In the genomic region with DNA sequence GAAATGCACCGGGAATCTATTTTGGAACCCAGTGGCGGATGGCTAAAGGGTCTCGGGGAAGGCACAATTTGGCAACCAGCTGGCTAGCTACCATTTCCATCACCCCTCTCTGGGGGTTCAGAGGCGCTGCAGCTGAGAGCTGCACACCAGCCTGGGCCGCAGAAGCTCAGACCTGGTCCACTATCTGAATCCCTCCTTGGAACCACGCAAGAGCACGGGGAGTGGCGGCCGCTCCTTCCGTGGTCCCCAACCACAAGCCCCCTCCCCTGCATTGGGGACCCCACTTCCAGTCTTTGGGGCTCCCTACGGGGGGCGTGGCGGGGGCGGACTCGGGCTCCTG, we compare ENCODE assay signal across 8 mouse cellular contexts. TPM values are rescaled to one million over a fixed set of nuclear protein-coding genes. Genes with fewer than 3 reads are reported as not detected.
DNase-seq lines count a peak whose midpoint lies in the region; ATAC-seq and TF ChIP-seq lines count a peak whose summit lies in the region.

No protein-coding gene starts in this region.

- peak overlapping the region; percentile 66 for H3K4me2 ChIP-seq in liver, embryonic 13.5 days

- no peaks in the 10 kb centered on the region for H3K9me3 ChIP-seq in liver, embryonic 13.5 days (replicated peaks)

- H3K27ac ChIP-seq in cerebellum, adult 2 months (ENCODE audit: insufficient read depth, low read length), result no peak overlapping the region
- no peak overlapping the region for H3K27ac ChIP-seq in liver, embryonic 13.5 days

- H3K9ac ChIP-seq in liver, embryonic 13.5 days, result no peak overlapping the region

- no peak for DNase-seq in cerebellum, adult 2 months
- DNase-seq in cerebellum, adult 9-11 months, result no peak
- peak; percentile 20 for DNase-seq in retina, embryonic 14.5 days (ENCODE audit: low spot score)
- no peak for DNase-seq in retina, postnatal 1 day
- no peak for DNase-seq in liver, embryonic 13.5 days
- no peak for DNase-seq in ovary, adult 18-20 months (ENCODE audit: low spot score)
- no peak for DNase-seq in urinary bladder, postnatal 10 days (ENCODE audit: low spot score)
- DNase-seq in cerebellum, adult 9-10 months, result no peak

- no peaks in the 10 kb centered on the region for H3K4me1 ChIP-seq in cerebellum, adult 2 months (ENCODE audit: control insufficient read depth, insufficient read depth, low read length)
- peaks cover 7% of the 10 kb centered on the region for H3K4me1 ChIP-seq in liver, embryonic 13.5 days (replicated peaks)

- H3K36me3 ChIP-seq in liver, embryonic 13.5 days, result no peaks in the 10 kb centered on the region

- H3K4me3 ChIP-seq in cerebellum, adult 2 months (replicated peaks; ENCODE audit: insufficient read depth, low read depth, low read length), result peak overlapping the region; percentile 63
- H3K4me3 ChIP-seq in liver, embryonic 13.5 days (replicated peaks), result peak overlapping the region; percentile 49

- ATAC-seq in liver, embryonic 13.5 days (ENCODE audit: low read depth), result no peak

- TF ChIP-seq CTCF in cerebellum, adult 2 months (IDR thresholded peaks at IDR 0.05; ENCODE audit: borderline replicate concordance, insufficient read depth, low read depth, low read length), result no peak

- no peak for TF ChIP-seq POLR2A in cerebellum, adult 2 months (IDR thresholded peaks at IDR 0.05; ENCODE audit: borderline replicate concordance, insufficient read depth, low read length)

- no peaks in the 10 kb centered on the region for H3K27me3 ChIP-seq in cerebellum, adult 2 months (ENCODE audit: control insufficient read depth, insufficient read depth, low read length)
- H3K27me3 ChIP-seq in liver, embryonic 13.5 days, result peaks cover 66% of the 10 kb centered on the region

- 3% methylated on average over 15 of the region's 15 CpGs for WGBS in cerebellum, adult 2 months
- 4% methylated on average over 15 of the region's 15 CpGs for WGBS in liver, embryonic 13.5 days (ENCODE audit: insufficient replicate concordance)

RNA-seq across cellular contexts. Expression of gene Ptpn5, which starts 1.7 kb away (rescaled TPM):
- 47.4 and 61.1 TPM in 2 replicates for polyA plus RNA-seq in cerebellum, adult 2 months (2012; rRNA removed)
- 0.05 and 0.10 TPM in 2 replicates for polyA plus RNA-seq in liver, embryonic 13.5 days (2015; fragmentation: Nextera tagmentation; extraction: Ambion mirVana)

Comparison
In these comparisons a context has a peak if more than half of its experiments do, and no peak if none do; other contexts are left out.
1. RNA of gene Ptpn5, which starts 1.7 kb away (polyA plus RNA-seq): 47.4 to 61.1 TPM in cerebellum, adult 2 months; 0.05 to 0.10 TPM in liver, embryonic 13.5 days; every median in the first group is over 10 times any median in the second.